Mouse (Mus musculus) liver, embryonic 12.5 days (tissue): ENCODE data around the gene Cacna2d4. TPM values are rescaled to one million over a fixed set of nuclear protein-coding genes. Genes with fewer than 3 reads are reported as not detected.

Experiments used
- ATAC-seq: fragments of 200-750 bp; cut with Nextera tagmentation; 2 replicates; pipeline ENCODE4 v1.8.0; 2017; ENCODE audit warnings: moderate number of reproducible peaks, mild to moderate bottlenecking, moderate library complexity
- H3K27ac ChIP-seq: fragments of 300-500 bp; sonication (generic); 2 replicates; pipeline ENCODE4 v1.5.1; 2016; ENCODE audit warnings: mild to moderate bottlenecking
- H3K27me3 ChIP-seq: fragments of 300-500 bp; sonication (generic); replicated peaks from 2 replicates; pipeline ENCODE4 v1.6.1; 2016; ENCODE audit warnings: mild to moderate bottlenecking, moderate library complexity
- H3K36me3 ChIP-seq: fragments of 300-500 bp; sonication (generic); 2 replicates; pipeline ENCODE4 v1.6.1; 2016; ENCODE audit warnings: mild to moderate bottlenecking, moderate library complexity
- H3K4me1 ChIP-seq: fragments of 300-500 bp; sonication (generic); 2 replicates; pipeline ENCODE4 v1.6.1; 2016
- H3K4me2 ChIP-seq: fragments of 300-500 bp; sonication (generic); 2 replicates; pipeline ENCODE4 v1.6.1; 2016; ENCODE audit warnings: mild to moderate bottlenecking, moderate library complexity
- H3K4me3 ChIP-seq: fragments of 300-500 bp; sonication (generic); 2 replicates; pipeline ENCODE4 v1.5.1; 2016; ENCODE audit warnings: mild to moderate bottlenecking, moderate library complexity
- H3K9ac ChIP-seq: fragments of 300-500 bp; sonication (generic); 2 replicates; pipeline ENCODE4 v1.6.1; 2016; ENCODE audit warnings: mild to moderate bottlenecking, moderate library complexity
- H3K9me3 ChIP-seq: fragments of 300-500 bp; sonication (generic); replicated peaks from 2 replicates; pipeline ENCODE4 v1.6.1; 2016; ENCODE audit warnings: mild to moderate bottlenecking, moderate library complexity
- WGBS: fragments of 180-500 bp; shearing (Covaris S2); methylation state at CpG from one replicate; pipeline ENCODE4 v1.1.7; 2016; ENCODE audit not compliant: insufficient replicate concordance; 5-methylcytosine and 5-hydroxymethylcytosine counted together
- polyA plus RNA-seq: library from polyadenylated mRNA; unstranded; fragments of >200 nt; fragmentation: Nextera tagmentation; extraction: Ambion mirVana; gene quantifications from 2 replicates; pipeline ENCODE4 v1.2.1, GENCODE M21; 2016

Cacna2d4 gene
- polyA plus RNA-seq, 1 experiment from 2014 or later = 0.05 TPM

DNA sequence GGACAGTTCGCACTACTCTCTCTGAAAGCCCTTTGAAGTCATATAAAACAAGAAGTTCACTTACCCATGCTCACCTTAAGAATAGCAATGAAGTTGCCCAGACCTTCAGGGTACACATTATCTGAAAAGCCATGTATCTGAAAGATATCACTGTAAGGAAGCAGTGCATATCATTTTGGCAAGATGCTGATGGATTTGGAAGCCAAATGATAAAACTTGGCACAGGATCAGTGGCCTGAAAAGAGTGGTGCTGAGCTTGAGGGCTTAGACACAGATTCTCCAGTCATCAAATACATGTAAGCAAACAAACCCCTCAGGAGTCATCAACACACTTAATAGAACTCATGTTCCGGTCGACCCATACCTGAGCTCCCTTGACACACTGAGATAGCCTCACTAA, 164.3 kb downstream of the Cacna2d4 start:
- H3K4me1 ChIP-seq = peaks cover 29% of the 10 kb centered on the region
- no peak overlapping the region for H3K4me2 ChIP-seq
- no peaks in the 10 kb centered on the region for H3K36me3 ChIP-seq
- no peak overlapping the region for H3K27ac ChIP-seq
- no peak overlapping the region for H3K9ac ChIP-seq
- no peaks in the 10 kb centered on the region for H3K27me3 ChIP-seq
- no peaks in the 10 kb centered on the region for H3K9me3 ChIP-seq
- H3K4me3 ChIP-seq = no peak overlapping the region
- no peak for ATAC-seq
- WGBS = 83% methylated on average over 3 of the region's 3 CpGs

- no peaks in the 10 kb centered on the region for H3K27me3 ChIP-seq
- 35% methylated on average over 8 of the region's 8 CpGs for WGBS
- no peaks in the 10 kb centered on the region for H3K36me3 ChIP-seq
- H3K4me1 ChIP-seq = peaks cover 21% of the 10 kb centered on the region
- no peak overlapping the region for H3K27ac ChIP-seq
- H3K9me3 ChIP-seq = no peaks in the 10 kb centered on the region
- H3K4me3 ChIP-seq = no peak overlapping the region
- no peak overlapping the region for H3K9ac ChIP-seq
- H3K4me2 ChIP-seq = no peak overlapping the region
- ATAC-seq = no peak
Observed at GRCm38 (mm10) chr6:119401545-119402304, 165.4 kb downstream of the Cacna2d4 start.

Other genes starting within 250 kb of the Cacna2d4 start
- 4.2 and 4.8 TPM in 2 replicates for gene Dcp1b, start 61.3 kb upstream of the Cacna2d4 start, polyA plus RNA-seq
- gene Cacna1c, start 40.1 kb upstream of the Cacna2d4 start, polyA plus RNA-seq = 0.49 and 0.64 TPM in 2 replicates
- not detected in 2 replicates for gene Lrtm2, start 94.2 kb downstream of the Cacna2d4 start, polyA plus RNA-seq
- gene Adipor2, start 181.2 kb downstream of the Cacna2d4 start, polyA plus RNA-seq = 30.2 TPM in 2 replicates
- gene Fbxl14, start 243.1 kb downstream of the Cacna2d4 start, polyA plus RNA-seq = 3.2 and 3.4 TPM in 2 replicates